Mouse (Mus musculus): ENCODE data around the gene Sema4b. TPM values are rescaled to one million over a fixed set of nuclear protein-coding genes. Genes with fewer than 3 reads are reported as not detected.
A peak's percentile ranks its signal among the peaks of the same experiment; 100 is the strongest.

Gene Sema4b
- polyA plus RNA-seq, 1 experiment, result 51.6 TPM

DNA sequence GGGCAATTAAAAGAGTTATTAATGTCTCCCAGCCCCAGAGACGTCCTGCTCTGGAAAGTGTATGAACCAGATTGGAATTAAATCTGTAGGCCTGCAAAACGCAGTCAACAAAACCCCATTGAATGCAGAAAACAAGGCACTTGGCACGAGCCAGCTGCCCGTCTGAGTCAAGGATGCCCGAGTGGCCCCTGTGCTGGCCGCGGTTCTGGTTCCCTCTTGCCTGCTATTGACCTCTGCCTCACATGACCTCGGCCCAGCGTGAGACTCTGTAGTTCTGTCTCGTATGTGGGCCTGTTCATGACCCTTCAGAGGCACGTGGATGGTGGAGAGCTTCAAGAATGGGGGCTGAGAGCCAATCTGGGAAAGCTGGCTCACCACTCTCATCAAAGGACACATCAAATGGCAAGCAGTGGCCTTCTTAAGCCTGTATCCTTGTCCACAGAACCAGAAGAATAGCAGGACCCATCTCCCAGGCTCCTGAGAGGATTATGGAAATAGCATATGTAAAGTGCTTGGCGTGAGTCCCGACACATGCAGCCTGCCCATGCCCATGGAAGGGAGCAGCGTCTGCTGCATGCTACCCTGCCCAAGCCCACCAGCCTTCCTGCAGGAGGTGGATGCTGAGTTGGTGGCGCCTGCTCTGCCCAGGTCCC, 15.4 kb downstream of the Sema4b start:
- WGBS, result 91% methylated on average over 15 of the region's 15 CpGs
- TF ChIP-seq CTCF (IDR thresholded peaks at IDR 0.05; ENCODE audit: control insufficient read depth, insufficient read depth, low read length) (no peak), POLR2A (IDR thresholded peaks at IDR 0.05; ENCODE audit: borderline replicate concordance, control insufficient read depth, low read depth, low read length) (no peak)
- Histone ChIP-seq H3K27ac (ENCODE audit: control insufficient read depth, insufficient read depth, low read depth, low read length, poor library complexity) (no peak overlapping the region; the same call in 1 of the 2 replicates), H3K4me1 (ENCODE audit: control insufficient read depth, insufficient read depth, low read length) (peaks cover 41% of the 10 kb centered on the region), H3K4me3 (replicated peaks; ENCODE audit: control insufficient read depth, low read depth, low read length) (no peak overlapping the region)

- Histone ChIP-seq H3K4me3 (replicated peaks; ENCODE audit: control insufficient read depth, low read depth, low read length) (peak overlapping the region; percentile 6), H3K27ac (ENCODE audit: control insufficient read depth, insufficient read depth, low read depth, low read length, poor library complexity) (peak overlapping the region; percentile 53), H3K4me1 (ENCODE audit: control insufficient read depth, insufficient read depth, low read length) (peaks cover 45% of the 10 kb centered on the region)
- no peak; the same call in 1 of the 2 replicates for TF ChIP-seq CTCF (IDR thresholded peaks at IDR 0.05; ENCODE audit: control insufficient read depth, insufficient read depth, low read length)
- TF ChIP-seq POLR2A (IDR thresholded peaks at IDR 0.05; ENCODE audit: borderline replicate concordance, control insufficient read depth, low read depth, low read length), result no peak
- WGBS, result 41% methylated on average over 5 of the region's 5 CpGs
Measured at GRCm38 (mm10) chr7:80202961-80203360, 16.3 kb downstream of the Sema4b start.

DNA sequence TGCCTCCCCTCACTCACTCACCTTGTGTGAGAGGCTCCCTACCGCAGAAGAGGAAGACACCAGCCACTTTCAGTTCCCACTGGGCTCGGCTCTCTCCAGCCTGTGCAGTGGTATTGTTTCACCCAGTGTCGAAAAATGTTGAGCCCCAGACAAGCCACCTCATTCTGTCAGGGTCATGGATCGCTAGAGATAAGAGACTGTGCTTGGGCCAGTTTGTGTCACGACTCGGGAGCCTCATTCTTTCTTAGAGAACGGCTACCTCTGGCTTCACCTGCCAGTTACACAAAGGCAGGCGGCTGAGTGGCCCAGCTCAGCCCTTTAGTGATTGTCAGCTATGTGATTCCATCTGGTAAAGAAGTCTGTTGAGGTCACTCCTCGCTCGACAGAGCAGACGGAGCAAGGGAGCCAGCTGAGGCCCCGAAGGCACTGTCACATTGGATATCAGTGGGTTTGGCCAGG, 17.0 kb downstream of the Sema4b start:
- TF ChIP-seq CTCF (IDR thresholded peaks at IDR 0.05; ENCODE audit: control insufficient read depth, insufficient read depth, low read length) (no peak), POLR2A (IDR thresholded peaks at IDR 0.05; ENCODE audit: borderline replicate concordance, control insufficient read depth, low read depth, low read length) (no peak)
- Histone ChIP-seq H3K4me1 (ENCODE audit: control insufficient read depth, insufficient read depth, low read length) (peaks cover 49% of the 10 kb centered on the region), H3K27ac (ENCODE audit: control insufficient read depth, insufficient read depth, low read depth, low read length, poor library complexity) (peak overlapping the region; percentile 53), H3K4me3 (replicated peaks; ENCODE audit: control insufficient read depth, low read depth, low read length) (no peak overlapping the region)
- 19% methylated on average over 12 of the region's 12 CpGs for WGBS

DNA sequence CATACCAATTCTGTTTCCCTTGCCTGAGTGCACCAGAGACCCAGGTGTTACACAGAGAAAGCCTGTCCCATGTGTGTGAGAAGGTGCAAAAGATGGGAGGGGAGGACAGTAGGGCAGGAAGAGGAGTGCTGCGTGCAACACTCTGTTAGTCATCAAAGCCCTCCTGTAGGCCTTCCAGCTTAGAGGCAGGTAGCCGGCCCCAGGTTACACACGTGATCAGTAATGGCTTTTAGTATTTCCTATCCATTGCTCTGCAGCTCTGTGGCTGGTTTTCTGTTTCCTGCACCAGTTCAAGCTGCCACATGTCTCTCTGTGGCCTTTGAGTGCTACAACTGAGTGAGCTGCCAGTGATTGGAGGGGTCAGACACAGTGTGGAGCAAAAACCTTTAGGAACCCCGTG, 17.7 kb downstream of the Sema4b start:
- Histone ChIP-seq H3K4me1 (ENCODE audit: control insufficient read depth, insufficient read depth, low read length) (peaks cover 51% of the 10 kb centered on the region), H3K4me3 (replicated peaks; ENCODE audit: control insufficient read depth, low read depth, low read length) (no peak overlapping the region), H3K27ac (ENCODE audit: control insufficient read depth, insufficient read depth, low read depth, low read length, poor library complexity) (peak overlapping the region; percentile 11; the same call in 1 of the 2 replicates)
- WGBS, result 39% methylated on average over 4 of the region's 4 CpGs
- TF ChIP-seq POLR2A (IDR thresholded peaks at IDR 0.05; ENCODE audit: borderline replicate concordance, control insufficient read depth, low read depth, low read length) (no peak), CTCF (IDR thresholded peaks at IDR 0.05; ENCODE audit: control insufficient read depth, insufficient read depth, low read length) (no peak)

DNA sequence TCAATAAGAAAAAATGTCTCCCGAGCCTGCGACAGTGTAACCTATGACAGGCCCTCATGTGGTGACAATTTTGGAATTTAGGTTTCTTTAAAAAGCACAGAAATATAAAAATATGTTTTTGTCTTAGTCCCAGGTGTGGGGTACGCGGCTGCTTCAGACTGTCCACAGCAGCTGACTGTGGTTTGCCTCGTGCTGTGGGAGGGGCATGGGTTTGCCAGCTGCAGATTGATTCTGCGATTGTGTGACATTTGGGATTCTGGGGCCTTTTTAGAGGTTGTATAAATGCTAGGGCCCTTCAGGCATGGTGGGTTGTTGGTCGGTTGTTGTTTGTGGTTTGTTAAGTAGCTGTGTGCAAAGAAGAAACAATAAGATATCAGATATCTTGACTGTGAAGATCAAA, 18.3 kb downstream of the Sema4b start:
- Histone ChIP-seq H3K27ac (ENCODE audit: control insufficient read depth, insufficient read depth, low read depth, low read length, poor library complexity) (no peak overlapping the region; the same call in 1 of the 2 replicates), H3K4me3 (replicated peaks; ENCODE audit: control insufficient read depth, low read depth, low read length) (no peak overlapping the region), H3K4me1 (ENCODE audit: control insufficient read depth, insufficient read depth, low read length) (peaks cover 51% of the 10 kb centered on the region)
- 37% methylated on average over 7 of the region's 7 CpGs for WGBS
- TF ChIP-seq POLR2A (IDR thresholded peaks at IDR 0.05; ENCODE audit: borderline replicate concordance, control insufficient read depth, low read depth, low read length), result no peak
- no peak for TF ChIP-seq CTCF (IDR thresholded peaks at IDR 0.05; ENCODE audit: control insufficient read depth, insufficient read depth, low read length)

DNA sequence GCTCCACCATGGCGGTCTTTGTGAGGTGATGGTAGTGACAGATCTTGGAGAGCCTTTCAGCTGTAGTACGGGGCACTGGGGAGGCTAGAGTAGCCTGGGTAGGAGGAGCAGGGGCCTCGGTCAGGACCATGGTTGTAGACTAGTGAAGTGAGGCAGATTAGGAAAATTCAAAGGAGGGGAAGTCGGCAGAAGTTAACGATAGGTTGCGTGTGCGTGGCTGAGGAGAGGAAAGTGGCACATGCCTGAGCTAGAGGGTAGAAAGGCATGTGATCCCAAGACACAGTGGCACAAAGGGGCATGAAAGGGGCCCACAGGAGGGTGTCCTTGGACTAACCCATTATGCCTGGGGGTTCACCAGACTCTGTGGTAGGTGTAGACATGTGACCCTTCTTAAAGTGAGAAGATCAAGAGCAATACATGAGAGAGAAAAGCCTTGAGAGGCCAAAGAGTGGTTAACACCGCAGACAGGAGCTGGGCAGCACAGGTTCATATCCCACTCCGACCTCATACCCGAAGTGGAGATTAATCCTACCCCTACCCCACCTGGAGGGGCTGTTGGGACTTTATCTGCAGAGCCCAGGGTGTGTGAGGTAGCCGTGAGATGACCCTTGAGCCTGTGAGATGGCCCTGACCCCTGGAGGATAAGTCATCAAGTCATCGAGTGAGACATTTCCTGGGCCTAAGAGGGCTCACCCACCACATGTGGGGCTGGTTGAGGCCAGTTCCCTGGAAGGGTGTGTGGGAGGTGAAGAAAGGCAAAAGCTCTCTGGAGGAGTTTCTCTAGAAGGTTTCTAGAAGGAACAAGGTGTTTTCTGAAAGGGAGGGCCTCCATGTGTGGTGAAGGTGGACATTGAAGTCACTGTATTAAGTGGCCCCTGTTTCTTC, 19.3 kb downstream of the Sema4b start:
- no peak overlapping the region for H3K4me3 ChIP-seq (replicated peaks; ENCODE audit: control insufficient read depth, low read depth, low read length)
- TF ChIP-seq CTCF (IDR thresholded peaks at IDR 0.05; ENCODE audit: control insufficient read depth, insufficient read depth, low read length) (no peak), POLR2A (IDR thresholded peaks at IDR 0.05; ENCODE audit: borderline replicate concordance, control insufficient read depth, low read depth, low read length) (no peak)
- peak overlapping the region; percentile 50 for H3K27ac ChIP-seq (ENCODE audit: control insufficient read depth, insufficient read depth, low read depth, low read length, poor library complexity)
- 60% methylated on average over 12 of the region's 12 CpGs for WGBS
- peaks cover 49% of the 10 kb centered on the region for H3K4me1 ChIP-seq (ENCODE audit: control insufficient read depth, insufficient read depth, low read length)

GRCm38 (mm10) chr7:80207314-80207731, 20.7 kb downstream of the Sema4b start:
- no peak for TF ChIP-seq POLR2A (IDR thresholded peaks at IDR 0.05; ENCODE audit: borderline replicate concordance, control insufficient read depth, low read depth, low read length)
- no peak for TF ChIP-seq CTCF (IDR thresholded peaks at IDR 0.05; ENCODE audit: control insufficient read depth, insufficient read depth, low read length)
- Histone ChIP-seq H3K4me1 (ENCODE audit: control insufficient read depth, insufficient read depth, low read length) (peaks cover 43% of the 10 kb centered on the region), H3K27ac (ENCODE audit: control insufficient read depth, insufficient read depth, low read depth, low read length, poor library complexity) (peak overlapping the region; percentile 91), H3K4me3 (replicated peaks; ENCODE audit: control insufficient read depth, low read depth, low read length) (no peak overlapping the region)
- WGBS, result 44% methylated on average over 3 of the region's 3 CpGs

GRCm38 (mm10) chr7:80208026-80208642, 21.5 kb downstream of the Sema4b start:
- Histone ChIP-seq H3K4me3 (replicated peaks; ENCODE audit: control insufficient read depth, low read depth, low read length) (no peak overlapping the region), H3K27ac (ENCODE audit: control insufficient read depth, insufficient read depth, low read depth, low read length, poor library complexity) (peak overlapping the region; percentile 91)
- 46% methylated on average over 18 of the region's 18 CpGs for WGBS

More at GRCm38 (mm10) chr7:80208026-80208642, 21.5 kb downstream of the Sema4b start:
- H3K4me1 ChIP-seq (ENCODE audit: control insufficient read depth, insufficient read depth, low read length), result peaks cover 39% of the 10 kb centered on the region
- TF ChIP-seq CTCF (IDR thresholded peaks at IDR 0.05; ENCODE audit: control insufficient read depth, insufficient read depth, low read length) (no peak), POLR2A (IDR thresholded peaks at IDR 0.05; ENCODE audit: borderline replicate concordance, control insufficient read depth, low read depth, low read length) (no peak)
